Mouse (Mus musculus): ENCODE measurements around the gene Pgm5. TPM values are rescaled to one million over a fixed set of nuclear protein-coding genes. Genes with fewer than 3 reads are reported as not detected.

The Pgm5 gene
- polyA plus RNA-seq (2017; shearing (Covaris generic)), result under 1 TPM; 0.19 to 0.73 TPM

GRCm38 (mm10) chr19:24861612-24862451, at the start of gene Pgm5:
Pgm5 (minus strand) TSS chr19:24861855.

GRCm38 (mm10) chr19:24900581-24901220, 39.0 kb upstream of the Pgm5 start, which contains the start of gene Foxd4:
Foxd4 (minus strand) TSS chr19:24901197.

DNA sequence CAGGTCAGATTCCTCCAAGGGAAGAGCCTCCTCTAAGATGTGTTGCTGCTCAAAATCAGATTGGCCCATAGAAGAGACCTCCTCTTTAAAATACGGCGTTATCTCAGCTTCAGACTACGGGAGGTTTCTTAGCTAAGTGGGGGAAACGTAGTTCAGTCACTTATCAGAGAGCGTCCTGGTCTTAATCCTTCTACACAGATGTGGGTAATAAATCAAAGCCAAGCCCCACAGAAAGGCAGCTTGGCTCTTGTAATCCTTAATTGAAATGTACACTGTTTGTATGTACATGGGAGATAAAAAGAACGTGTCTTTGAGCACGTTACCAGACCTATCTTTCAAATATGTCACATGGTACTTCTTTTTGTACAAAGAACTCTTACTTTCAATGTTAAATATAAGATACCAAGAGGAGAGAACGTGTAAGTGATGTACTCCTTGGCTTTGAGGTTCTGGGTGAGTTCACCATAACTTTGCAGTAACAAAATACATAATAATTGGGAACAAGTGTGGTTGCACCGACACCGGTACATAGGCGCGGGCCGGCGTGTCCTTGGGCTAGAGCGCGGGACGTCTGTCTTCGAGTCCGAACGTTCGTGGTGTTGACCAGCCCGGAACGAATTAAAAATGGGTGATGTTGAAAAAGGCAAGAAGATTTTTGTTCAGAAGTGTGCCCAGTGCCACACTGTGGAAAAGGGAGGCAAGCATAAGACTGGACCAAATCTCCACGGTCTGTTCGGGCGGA, 13.6 kb upstream of the Pgm5 start, which contains the start of gene Gm10053:
Gm10053 (plus strand) TSS at position 558 of the 742 bp plus-strand sequence.

DNA sequence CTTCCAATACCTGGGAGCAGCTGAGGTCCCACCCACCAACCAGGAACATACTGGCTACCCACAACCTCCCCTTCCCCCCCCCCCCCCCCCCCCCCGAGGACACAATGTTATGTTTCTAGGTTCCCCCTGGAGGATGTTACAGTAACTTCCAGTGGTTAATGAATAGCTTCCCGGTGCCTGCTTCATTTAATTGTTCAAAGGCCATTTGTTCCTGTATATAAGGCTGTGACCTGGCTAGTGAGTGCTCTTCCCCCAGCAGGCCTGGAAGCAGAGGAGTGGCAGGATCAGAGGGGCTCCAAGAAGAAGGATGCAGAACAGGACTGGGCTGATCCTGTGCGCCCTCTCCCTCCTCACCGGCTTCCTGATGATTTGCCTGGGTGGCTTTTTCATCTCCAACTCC, 187.9 kb downstream of the Pgm5 start, which contains the start of gene Tmem252:
Tmem252 (plus strand) TSS at position 247 of the 400 bp plus-strand sequence.

Other genes starting within 250 kb of the Pgm5 start
- not detected for gene Tmem252, start 187.8 kb downstream of the Pgm5 start, polyA plus RNA-seq (2017; shearing (Covaris generic))
- gene Gm10053, start 13.8 kb upstream of the Pgm5 start, polyA plus RNA-seq (2017; shearing (Covaris generic)), result 100 to 1,000 TPM; 140 to 171 TPM
- gene Foxd4, start 39.3 kb upstream of the Pgm5 start, polyA plus RNA-seq (2017; shearing (Covaris generic)), result under 1 TPM in 1 of 2 experiments, not detected in 1; 0.12 TPM
- 10 to 100 TPM; 15.3 to 22.4 TPM for gene Cbwd1, start 99.8 kb upstream of the Pgm5 start, polyA plus RNA-seq (2017; shearing (Covaris generic))
- 100 to 1,000 TPM; 152 to 169 TPM for gene Dock8, start 137.7 kb upstream of the Pgm5 start, polyA plus RNA-seq (2017; shearing (Covaris generic))

Data from inflammation-experienced regulatory T-cells (primary cell).